Mouse (Mus musculus) C2C12 (cell line): ENCODE results near the gene Inhbe. TPM values are rescaled to one million over a fixed set of nuclear protein-coding genes. Genes with fewer than 3 reads are reported as not detected.

Experiments used
- H3K27me3 ChIP-seq: one replicate; pipeline ENCODE4 v1.6.1; 2011; ENCODE audit not compliant: control insufficient read depth, insufficient read depth, insufficient read length
- H3K36me3 ChIP-seq: one replicate; pipeline ENCODE4 v1.6.1; 2011; ENCODE audit not compliant: control insufficient read depth, insufficient read depth
- H3K4me3 ChIP-seq: one replicate; pipeline ENCODE4 v1.5.1; 2011; ENCODE audit warnings: mild to moderate bottlenecking, control low read depth; ENCODE audit not compliant: poor library complexity, insufficient read depth, severe bottlenecking
- H3K79me2 ChIP-seq: one replicate; pipeline ENCODE4 v1.6.1; 2011; ENCODE audit not compliant: control insufficient read depth, insufficient read depth
- H3K79me3 ChIP-seq: one replicate; pipeline ENCODE4 v1.6.1; 2011; ENCODE audit warnings: low read depth, control low read depth
- H3ac ChIP-seq: one replicate; pipeline ENCODE3; 2011; ENCODE audit warnings: low read depth; ENCODE audit not compliant: control insufficient read depth, insufficient read length
- CEBPB ChIP-seq: IDR thresholded peaks from one replicate; pipeline ENCODE4 v1.6.1; 2011; ENCODE audit warnings: low read depth, mild to moderate bottlenecking, control low read depth, moderate library complexity
- CTCF ChIP-seq: IDR thresholded peaks from one replicate; pipeline ENCODE4 v1.5.1; 2011; ENCODE audit not compliant: control insufficient read depth, insufficient read depth, insufficient read length
- FOSL1 ChIP-seq: IDR thresholded peaks from one replicate; pipeline ENCODE4 v1.8.0; 2011; ENCODE audit warnings: mild to moderate bottlenecking, low read length; ENCODE audit not compliant: poor library complexity, insufficient read depth, severe bottlenecking
- MAX ChIP-seq: IDR thresholded peaks from one replicate; pipeline ENCODE4 v1.6.1; 2011; ENCODE audit warnings: mild to moderate bottlenecking, control low read depth
- MYOD1 ChIP-seq: IDR thresholded peaks from one replicate; pipeline ENCODE4 v1.6.1; 2011; ENCODE audit warnings: low read depth; ENCODE audit not compliant: control insufficient read depth, insufficient read length
- MYOG ChIP-seq: IDR thresholded peaks from one replicate; pipeline ENCODE4 v1.6.1; 2011; ENCODE audit not compliant: control insufficient read depth, insufficient read length; ENCODE audit errors: extremely low read depth
- USF1 ChIP-seq: IDR thresholded peaks from one replicate; pipeline ENCODE4 v1.6.1; 2011; ENCODE audit warnings: low read depth, mild to moderate bottlenecking, control low read depth, moderate library complexity
- polyA plus RNA-seq: library from polyadenylated mRNA; unstranded; fragments of >200 nt; fragmentation: generic; extraction: Trizol; gene quantifications from one replicate; pipeline ENCODE4 v1.2.1, GENCODE M21; 2012; ENCODE audit warnings: missing spikeins

The Inhbe gene
- polyA plus RNA-seq, 1 experiment: not detected

- TF ChIP-seq CEBPB (no peak), MYOG (no peak), CTCF (no peak), MYOD1 (no peak), USF1 (no peak), MAX (no peak), FOSL1 (no peak)
- no peaks in the 10 kb centered on the region for H3K27me3 ChIP-seq
- H3K79me3 ChIP-seq: peaks cover 24% of the 10 kb centered on the region
- H3K79me2 ChIP-seq: peaks cover 38% of the 10 kb centered on the region
- no peaks in the 10 kb centered on the region for H3K36me3 ChIP-seq
- peak overlapping the region; percentile 68 for H3K4me3 ChIP-seq
- peak overlapping the region; percentile 93 for H3ac ChIP-seq
Observed at GRCm38 (mm10) chr10:127379654-127380053, 25.4 kb upstream of the Inhbe start.

- no peak overlapping the region for H3K4me3 ChIP-seq
- H3K27me3 ChIP-seq: no peaks in the 10 kb centered on the region
- peaks cover 18% of the 10 kb centered on the region for H3K79me2 ChIP-seq
- peaks cover 9% of the 10 kb centered on the region for H3K79me3 ChIP-seq
- H3ac ChIP-seq: no peak overlapping the region
- TF ChIP-seq MAX: no peak
- TF ChIP-seq MYOD1: no peak
- TF ChIP-seq CTCF: no peak
- TF ChIP-seq CEBPB: no peak
- no peak for TF ChIP-seq MYOG
- no peak for TF ChIP-seq USF1
- no peak for TF ChIP-seq FOSL1
- H3K36me3 ChIP-seq: no peaks in the 10 kb centered on the region
Observed at GRCm38 (mm10) chr10:127377700-127378099, 23.5 kb upstream of the Inhbe start.

- TF ChIP-seq CEBPB: no peak
- TF ChIP-seq MYOG: no peak
- no peak for TF ChIP-seq MYOD1
- TF ChIP-seq FOSL1: no peak
- no peak for TF ChIP-seq CTCF
- no peak for TF ChIP-seq MAX
- TF ChIP-seq USF1: no peak
- no peaks in the 10 kb centered on the region for H3K36me3 ChIP-seq
- H3ac ChIP-seq: no peak overlapping the region
- no peak overlapping the region for H3K4me3 ChIP-seq
- H3K79me3 ChIP-seq: no peaks in the 10 kb centered on the region
- H3K79me2 ChIP-seq: no peaks in the 10 kb centered on the region
- H3K27me3 ChIP-seq: peaks cover 11% of the 10 kb centered on the region
Observed at GRCm38 (mm10) chr10:127371023-127371422, 16.8 kb upstream of the Inhbe start.

GRCm38 (mm10) chr10:127369834-127370820, 15.9 kb upstream of the Inhbe start, which contains the start of gene Inhbc:
Gene Inhbc (minus strand): TSS chr10:127370431.
- no peaks in the 10 kb centered on the region for H3K79me3 ChIP-seq
- no peaks in the 10 kb centered on the region for H3K79me2 ChIP-seq
- no peak for TF ChIP-seq USF1
- TF ChIP-seq MYOD1: no peak
- TF ChIP-seq MAX: no peak
- TF ChIP-seq CTCF: no peak
- TF ChIP-seq FOSL1: no peak
- TF ChIP-seq MYOG: no peak
- no peak for TF ChIP-seq CEBPB
- no peak within 1 kb of the TSS for H3K4me3 ChIP-seq
- H3K36me3 ChIP-seq: no peaks in the 10 kb centered on the region
- H3ac ChIP-seq: no peak within 1 kb of the TSS
- H3K27me3 ChIP-seq: peaks cover 11% of the 10 kb centered on the region

- no peak overlapping the region for H3K4me3 ChIP-seq
- H3K36me3 ChIP-seq: no peaks in the 10 kb centered on the region
- no peak overlapping the region for H3ac ChIP-seq
- no peak for TF ChIP-seq FOSL1
- no peak for TF ChIP-seq MAX
- TF ChIP-seq MYOG: no peak
- peaks cover 11% of the 10 kb centered on the region for H3K27me3 ChIP-seq
- H3K79me2 ChIP-seq: no peaks in the 10 kb centered on the region
- H3K79me3 ChIP-seq: no peaks in the 10 kb centered on the region
Observed at GRCm38 (mm10) chr10:127368273-127368672, 14.1 kb upstream of the Inhbe start.

- no peak overlapping the region for H3K4me3 ChIP-seq
- peaks cover 11% of the 10 kb centered on the region for H3K27me3 ChIP-seq
- no peak overlapping the region for H3ac ChIP-seq
- H3K36me3 ChIP-seq: no peaks in the 10 kb centered on the region
- TF ChIP-seq CTCF (no peak), FOSL1 (no peak), USF1 (no peak), CEBPB (no peak)
- no peaks in the 10 kb centered on the region for H3K79me2 ChIP-seq
- H3K79me3 ChIP-seq: no peaks in the 10 kb centered on the region
Observed at GRCm38 (mm10) chr10:127367116-127367515, 12.9 kb upstream of the Inhbe start.
